Mouse (Mus musculus): ENCODE results near the gene Atg16l1.
"Not testable (repeated sequence)": the region's sequence is repeated elsewhere in the genome, so short reads cannot be mapped to it uniquely, and the experiment has no call there.

Gene Atg16l1

DNA sequence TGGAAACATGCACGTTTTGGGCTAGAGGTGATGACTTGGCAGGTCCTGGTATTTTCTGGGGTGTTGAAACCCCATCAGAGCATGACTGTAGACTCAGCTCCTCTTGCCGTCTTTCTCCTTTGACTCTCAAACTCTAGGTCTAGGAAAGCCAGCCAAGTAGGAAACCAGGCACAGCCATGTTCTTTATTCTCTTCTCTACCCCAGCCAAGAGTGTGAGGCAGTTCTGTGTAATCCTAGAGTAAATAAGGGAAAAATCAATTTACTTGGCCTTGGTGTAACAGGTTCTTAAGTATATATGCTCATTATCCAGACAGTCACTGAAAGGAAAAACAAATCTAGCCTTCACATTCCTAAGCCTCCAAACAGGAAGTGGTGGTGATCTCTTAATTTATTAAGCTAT lies 17.7 kb downstream of the Atg16l1 start:
- DNase-seq (ENCODE audit: low spot score): no peak

DNA sequence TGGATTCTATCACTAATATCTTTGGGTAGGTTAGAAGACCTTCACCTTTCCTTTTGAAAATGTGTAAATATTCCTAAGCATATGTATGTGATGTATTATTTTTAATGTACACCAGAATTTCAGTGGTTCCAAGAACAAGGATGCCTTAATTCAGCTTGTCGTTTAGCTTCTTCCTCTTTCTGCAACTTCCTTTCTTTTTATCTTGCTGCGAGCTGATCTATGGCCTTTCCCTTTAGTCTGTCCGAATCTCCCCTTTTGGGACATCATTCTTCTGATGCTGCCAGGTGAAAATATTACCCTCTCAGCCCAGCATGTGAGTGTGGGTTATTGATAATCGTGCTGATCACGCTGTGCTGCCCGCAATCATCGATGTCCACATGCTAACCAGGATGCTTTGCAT lies 19.2 kb downstream of the Atg16l1 start:
- DNase-seq (ENCODE audit: low spot score): no peak

GRCm38 (mm10) chr1:87779204-87779785 lies 23.6 kb downstream of the Atg16l1 start:
- no peak for DNase-seq (ENCODE audit: low spot score)

GRCm38 (mm10) chr1:87785703-87786102 lies 30.0 kb downstream of the Atg16l1 start:
- DNase-seq (ENCODE audit: low spot score): no peak

- DNase-seq (ENCODE audit: low spot score): peak; percentile 79
These were observed 30.6 kb downstream of the Atg16l1 start for GRCm38 (mm10) chr1:87786251-87786650.

GRCm38 (mm10) chr1:87789665-87790064 lies 34.0 kb downstream of the Atg16l1 start:
- no peak for DNase-seq (ENCODE audit: low spot score)

DNA sequence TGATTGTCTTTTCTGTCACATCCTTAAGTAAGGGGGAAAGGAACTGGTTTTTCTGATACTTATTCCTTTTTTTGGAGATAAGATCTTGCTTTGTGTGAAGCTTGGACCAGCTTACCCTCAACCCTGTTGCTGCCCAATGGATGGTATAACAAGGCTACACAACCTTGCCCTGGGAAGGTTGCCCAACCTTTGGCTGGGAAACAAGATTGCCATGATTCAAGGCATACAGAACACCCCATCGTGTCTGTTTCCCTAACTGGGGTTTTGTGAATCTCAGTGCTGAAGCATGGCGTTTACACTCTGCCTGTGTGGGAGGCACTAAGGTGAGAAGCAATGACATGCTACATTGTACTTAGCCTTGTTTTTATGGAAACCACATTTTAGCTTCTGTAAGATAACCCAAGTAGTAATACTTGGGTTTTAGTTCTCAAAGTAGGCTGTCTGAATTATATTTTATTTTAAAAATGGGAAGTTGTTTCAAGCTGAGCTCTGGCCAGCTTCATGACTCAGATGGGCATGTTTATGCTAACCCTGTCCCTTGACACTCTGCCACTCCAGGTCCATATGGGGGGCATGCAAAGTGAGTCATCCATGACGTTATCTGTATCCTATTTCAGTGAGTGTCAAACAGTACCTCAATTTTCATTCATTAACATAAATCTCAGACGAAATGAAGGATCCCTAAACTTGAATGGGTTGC lies 36.9 kb downstream of the Atg16l1 start:
- no peak for DNase-seq (ENCODE audit: low spot score)

- DNase-seq (ENCODE audit: low spot score): no peak
These were observed 37.4 kb downstream of the Atg16l1 start for GRCm38 (mm10) chr1:87793138-87793449.

DNA sequence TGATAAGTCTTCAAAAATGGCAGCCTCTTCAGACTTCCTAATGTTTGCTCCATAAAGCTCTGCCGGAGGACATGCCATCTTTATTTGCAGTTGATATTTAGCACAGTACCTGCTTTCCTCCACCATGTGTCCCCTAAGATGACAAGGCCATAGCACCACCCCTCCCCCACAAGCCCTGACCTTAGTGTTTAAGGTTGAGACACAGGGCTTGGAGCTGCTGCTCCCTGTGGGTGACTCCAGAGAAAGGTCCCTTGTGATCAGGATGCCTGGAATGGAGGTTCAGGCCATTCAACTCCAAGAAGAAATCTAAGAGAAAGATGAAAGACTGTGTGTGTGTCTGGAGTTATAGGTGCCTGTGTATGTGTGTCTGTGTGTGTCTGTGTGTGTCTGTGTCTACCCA lies 42.0 kb downstream of the Atg16l1 start:
- DNase-seq (ENCODE audit: low spot score): no peak

DNA sequence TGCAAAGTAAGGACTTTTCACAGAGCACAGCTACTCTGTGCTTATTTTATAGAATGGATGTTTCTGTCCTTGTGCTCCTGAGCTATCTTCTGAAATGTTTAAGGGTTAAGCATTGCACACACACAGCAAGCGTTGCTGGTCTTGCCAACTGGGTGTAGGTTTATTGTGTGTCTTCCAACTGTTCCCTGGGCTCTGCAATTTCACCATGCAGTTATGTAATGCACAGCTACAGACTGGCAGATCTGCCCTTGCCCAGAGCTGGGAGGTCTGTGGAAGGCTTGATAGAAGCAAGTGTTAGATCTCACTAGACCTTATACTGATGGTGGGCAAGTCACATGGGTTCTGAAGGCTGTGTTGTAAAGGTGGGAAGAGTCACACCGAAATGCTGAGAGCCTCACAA lies 42.6 kb downstream of the Atg16l1 start:
- peak; percentile 47 for DNase-seq (ENCODE audit: low spot score)

GRCm38 (mm10) chr1:87803576-87803975 lies 47.9 kb downstream of the Atg16l1 start, which contains the start of gene Sag:
Gene Sag (plus strand): TSS chr1:87803680.
- DNase-seq (ENCODE audit: low spot score): no peak

DNA sequence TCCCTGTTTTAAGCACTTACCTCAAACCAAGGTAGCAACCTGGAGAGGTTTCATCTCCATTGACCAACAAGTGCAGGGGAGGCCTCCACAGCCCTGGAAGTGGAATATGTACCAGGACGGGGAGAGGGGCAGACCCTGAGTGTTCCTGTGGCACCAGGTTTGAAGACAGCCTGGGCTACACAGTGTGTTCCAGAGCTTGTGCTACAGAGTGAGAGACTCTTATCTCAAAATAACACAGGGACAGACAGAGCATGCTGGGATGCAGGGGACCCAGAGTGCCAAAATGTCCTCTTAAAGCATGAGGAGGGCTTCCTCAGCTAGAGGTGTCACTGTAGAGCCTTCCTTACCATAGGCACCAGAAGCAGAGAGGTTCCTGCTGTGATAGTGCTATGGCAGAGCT lies 52.1 kb downstream of the Atg16l1 start:
- DNase-seq (ENCODE audit: low spot score): no peak

DNA sequence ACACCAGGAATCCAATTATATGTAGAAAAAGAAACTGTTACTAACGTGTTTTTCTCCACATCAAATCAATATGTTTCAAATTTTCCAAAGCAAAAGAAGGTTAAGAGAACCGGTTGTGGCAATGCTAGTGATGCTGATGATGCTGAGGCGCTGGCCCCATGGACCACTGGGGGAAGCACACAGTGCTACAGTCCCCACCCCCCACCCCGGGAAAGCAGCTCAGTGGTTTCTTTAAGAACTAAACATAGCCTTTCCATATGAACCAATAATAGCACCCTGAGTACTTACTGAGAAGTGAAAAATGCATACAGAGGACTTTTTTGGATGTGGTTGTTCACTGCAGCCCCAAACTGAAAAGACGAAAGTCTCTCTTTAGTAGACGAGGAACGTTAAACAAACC lies 55.7 kb downstream of the Atg16l1 start:
- no peak for DNase-seq (ENCODE audit: low spot score)

DNA sequence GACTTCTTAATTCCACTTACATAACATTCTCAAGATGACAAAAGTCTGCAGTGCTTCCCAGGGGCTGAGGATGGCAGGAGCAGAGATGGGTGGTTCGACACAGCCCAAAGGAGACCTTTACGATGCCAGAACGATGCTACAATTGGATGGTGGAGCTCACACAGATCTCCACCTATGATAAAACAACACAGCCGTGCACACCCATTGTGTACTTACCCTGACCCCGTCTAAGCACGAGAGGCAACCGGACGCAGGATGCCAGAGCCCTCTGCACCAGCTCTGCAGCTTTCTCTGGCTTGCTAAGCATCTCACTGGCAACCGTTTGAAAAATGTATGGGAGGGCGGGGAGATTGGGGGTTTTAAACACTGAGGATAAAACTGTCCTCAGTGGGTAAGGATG lies 56.4 kb downstream of the Atg16l1 start:
- no peak for DNase-seq (ENCODE audit: low spot score)

- peak; percentile 69 for DNase-seq (ENCODE audit: low spot score)
These were observed 57.5 kb downstream of the Atg16l1 start for GRCm38 (mm10) chr1:87813155-87813554.

DNA sequence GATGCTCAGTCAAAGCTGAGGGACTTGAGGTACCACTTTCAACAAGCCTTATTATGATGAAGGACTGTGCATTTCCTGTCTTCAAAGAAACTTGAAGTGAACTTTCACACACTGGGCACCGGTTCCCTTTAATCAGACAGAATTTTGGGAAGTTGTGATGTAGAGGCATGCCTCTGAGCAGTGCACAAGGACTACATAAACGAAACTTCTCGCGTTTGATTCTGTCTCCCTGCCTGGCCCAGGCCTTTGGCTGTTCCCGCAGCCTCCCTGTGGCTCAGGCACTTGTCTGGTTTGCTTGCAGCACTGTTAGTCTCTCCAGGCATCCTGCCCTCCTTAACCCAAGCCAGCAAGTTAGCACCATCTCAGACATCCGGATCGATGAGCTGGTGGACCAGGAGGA lies 58.0 kb downstream of the Atg16l1 start:
- peak; percentile 53 for DNase-seq (ENCODE audit: low spot score)

DNA sequence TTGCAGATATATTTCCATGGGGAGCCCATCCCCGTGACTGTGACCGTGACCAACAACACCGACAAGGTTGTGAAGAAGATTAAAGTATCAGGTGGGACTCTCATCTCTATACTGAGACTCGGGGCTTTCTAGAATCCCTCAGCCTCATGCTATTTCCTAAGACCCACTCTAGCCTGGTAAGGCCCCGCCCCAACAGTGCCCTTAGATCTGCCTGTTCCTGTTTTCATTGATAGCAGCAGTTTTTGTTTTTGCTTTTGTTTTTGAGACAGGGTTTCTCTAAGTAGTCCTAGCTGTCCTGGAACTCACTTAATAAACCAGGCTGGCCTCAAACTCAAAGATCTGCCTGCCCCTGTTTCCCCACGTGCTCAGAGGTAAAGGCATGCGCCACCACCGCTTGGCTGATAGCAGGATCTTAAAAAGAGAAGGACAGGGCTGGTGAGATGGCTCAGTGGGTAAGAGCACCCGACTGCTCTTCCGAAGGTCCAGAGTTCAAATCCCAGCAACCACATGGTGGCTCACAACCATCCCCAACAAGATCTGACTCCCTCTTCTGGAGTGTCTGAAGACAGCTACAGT lies 68.8 kb downstream of the Atg16l1 start:
- DNase-seq (ENCODE audit: low spot score): no peak

- DNase-seq (ENCODE audit: low spot score): no peak
These were observed 69.6 kb downstream of the Atg16l1 start for GRCm38 (mm10) chr1:87825281-87825680.

- DNase-seq (ENCODE audit: low spot score): no peak
These were observed 70.3 kb downstream of the Atg16l1 start for GRCm38 (mm10) chr1:87825991-87826390.

- DNase-seq (ENCODE audit: low spot score): no peak
These were observed 70.8 kb downstream of the Atg16l1 start for GRCm38 (mm10) chr1:87826474-87826873.

- DNase-seq (ENCODE audit: low spot score): not testable (repeated sequence)
These were observed 71.8 kb downstream of the Atg16l1 start for GRCm38 (mm10) chr1:87827476-87827875.

DNA sequence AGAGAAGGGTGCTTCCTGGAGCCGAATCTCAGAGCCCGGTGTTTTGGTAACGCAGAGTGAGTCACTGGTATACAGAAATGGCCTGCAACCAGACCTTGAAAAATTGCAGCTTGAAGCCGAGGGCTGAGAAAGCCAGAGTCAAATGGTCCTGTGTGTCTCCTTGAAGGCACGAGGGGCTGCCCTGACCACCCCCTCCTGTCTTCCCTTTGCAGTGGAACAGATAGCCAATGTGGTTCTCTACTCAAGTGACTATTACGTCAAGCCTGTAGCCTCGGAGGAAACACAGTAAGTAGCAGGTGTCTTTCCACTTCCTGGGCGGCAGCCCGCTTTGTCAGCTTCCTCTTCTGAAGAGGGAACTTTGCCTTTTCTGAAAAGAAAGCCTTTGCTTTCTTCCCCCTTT lies 72.5 kb downstream of the Atg16l1 start:
- DNase-seq (ENCODE audit: low spot score): peak; percentile 62

DNA sequence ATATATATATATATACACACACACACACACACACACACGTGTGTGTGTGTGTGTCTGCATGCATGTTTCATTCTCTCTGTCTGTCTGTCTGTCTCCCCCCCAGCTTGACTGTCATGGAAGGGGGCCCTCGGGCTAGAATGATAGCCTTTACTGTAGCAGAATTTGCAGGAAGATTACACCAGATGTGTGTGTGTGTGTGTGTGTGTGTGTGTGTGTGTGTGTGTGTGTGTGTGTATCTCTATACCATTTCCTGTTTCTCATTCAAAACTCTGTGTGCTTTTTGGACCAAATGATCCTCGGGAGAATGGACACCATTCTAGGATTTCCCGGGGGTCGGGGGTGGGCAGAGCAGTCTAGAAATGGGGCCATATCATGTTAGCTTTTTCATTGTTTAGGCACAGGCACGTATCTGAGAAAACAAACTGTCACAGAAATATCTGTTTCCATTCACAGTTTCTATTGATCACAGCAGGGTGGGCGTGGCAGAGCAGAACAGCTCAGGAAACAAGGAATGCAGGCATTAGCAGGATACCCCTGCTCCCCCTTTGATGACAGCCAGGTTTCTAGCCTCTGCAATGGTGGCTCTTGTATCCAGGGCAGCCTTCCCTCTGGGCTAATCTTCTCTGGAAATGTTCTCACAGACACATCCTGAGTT lies 73.4 kb downstream of the Atg16l1 start:
- DNase-seq (ENCODE audit: low spot score): no peak
